Mouse (Mus musculus) heart, postnatal 10 days (tissue): ENCODE results near the gene Rims4. TPM values are rescaled to one million over a fixed set of nuclear protein-coding genes. Genes with fewer than 3 reads are reported as not detected.

ENCODE experiments used
- DNase-seq, 2 experiments: peaks; one replicate each; pipeline ENCODE4 v3.0.0; 2021
- intact Hi-C: fragments of 180-260 bp; cut with DNase I; formaldehyde crosslinking; loops from one replicate; pipeline ENCODE4 v1.15.1; 2025
- total RNA-seq, 2 experiments: library from RNA; stranded (reverse); gene quantifications; 2 replicates each; pipeline ENCODE4 v1.2.3; 2021

Rims4 gene
- under 1 TPM; 0.17 to 0.27 TPM for total RNA-seq

DNA sequence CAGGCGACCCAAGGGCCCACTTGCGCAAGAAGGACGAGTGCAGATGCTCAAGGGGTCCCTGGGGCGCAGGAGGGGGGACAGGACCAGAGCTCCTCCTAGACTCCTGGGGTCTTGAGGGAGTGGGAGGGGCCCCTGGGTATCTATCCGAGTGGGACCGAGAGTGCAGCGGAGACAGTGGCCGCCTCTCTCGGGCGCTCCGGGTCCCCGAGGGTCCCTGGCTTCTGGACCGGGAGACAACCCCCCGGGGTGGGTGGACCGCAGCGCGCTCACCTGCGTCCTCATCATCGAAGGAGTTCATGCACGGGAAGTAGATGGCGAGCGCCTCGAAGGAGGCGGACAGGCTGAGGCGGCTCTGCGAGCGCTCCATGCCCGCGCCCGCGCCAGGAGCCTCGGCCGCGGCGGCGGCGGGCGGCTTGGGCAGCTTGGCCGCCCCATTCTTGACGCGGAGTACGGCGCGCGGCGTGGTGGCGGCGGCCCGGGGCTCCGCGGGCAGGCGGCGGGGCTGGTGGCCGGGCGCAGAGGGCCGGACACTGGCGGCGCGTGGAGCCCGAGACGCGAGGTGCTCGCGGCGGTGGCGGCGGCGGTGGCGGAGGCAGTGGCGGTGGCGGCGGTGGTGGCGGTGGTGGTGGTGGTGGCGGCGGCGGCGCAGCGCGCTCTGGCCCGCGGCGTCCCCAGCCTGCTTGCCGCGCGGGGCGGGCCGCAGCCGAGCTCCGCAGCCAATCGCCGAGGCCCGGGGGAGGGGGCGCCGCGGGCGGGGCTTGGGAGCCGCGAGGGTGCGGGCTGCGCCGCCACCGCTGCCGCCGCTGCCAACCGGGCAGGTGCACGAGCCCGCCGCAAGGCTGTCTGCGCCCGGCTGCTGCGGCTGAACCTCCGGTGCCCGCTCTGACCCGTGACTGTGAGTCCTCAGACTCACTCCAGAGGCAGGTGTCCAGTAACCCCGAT lies at the start of gene Rims4:
Gene Rims4 (minus strand): TSS at position 367 of the 942 bp plus-strand sequence.
- intact Hi-C loops = no loop called here
- DNase-seq = peak; percentile 25 to 43

DNA sequence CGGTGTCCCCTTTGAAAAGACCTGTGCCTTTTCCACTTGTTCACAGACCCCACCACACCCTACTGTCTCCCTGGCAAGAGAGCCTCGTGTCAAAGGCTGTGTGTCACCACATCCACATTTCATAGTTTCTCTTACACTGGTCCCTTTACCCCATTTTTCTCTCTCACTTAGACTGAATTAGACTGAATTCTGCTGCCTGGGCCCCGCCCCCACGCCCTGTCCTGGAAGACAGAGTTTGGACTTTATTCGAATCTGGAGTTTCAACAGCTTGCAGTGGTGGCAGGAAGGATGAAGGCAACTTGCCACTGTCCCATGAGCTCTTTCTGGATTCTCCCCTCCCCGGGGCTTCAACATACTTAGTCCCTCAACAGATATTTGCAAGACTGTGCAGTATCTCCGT lies 47.2 kb upstream of the Rims4 start:
- intact Hi-C loops = no loop called here
- DNase-seq = no peak

GRCm38 (mm10) chr2:163964606-163965560 lies 46.4 kb upstream of the Rims4 start:
- intact Hi-C loops = no loop called here
- no peak for DNase-seq

DNA sequence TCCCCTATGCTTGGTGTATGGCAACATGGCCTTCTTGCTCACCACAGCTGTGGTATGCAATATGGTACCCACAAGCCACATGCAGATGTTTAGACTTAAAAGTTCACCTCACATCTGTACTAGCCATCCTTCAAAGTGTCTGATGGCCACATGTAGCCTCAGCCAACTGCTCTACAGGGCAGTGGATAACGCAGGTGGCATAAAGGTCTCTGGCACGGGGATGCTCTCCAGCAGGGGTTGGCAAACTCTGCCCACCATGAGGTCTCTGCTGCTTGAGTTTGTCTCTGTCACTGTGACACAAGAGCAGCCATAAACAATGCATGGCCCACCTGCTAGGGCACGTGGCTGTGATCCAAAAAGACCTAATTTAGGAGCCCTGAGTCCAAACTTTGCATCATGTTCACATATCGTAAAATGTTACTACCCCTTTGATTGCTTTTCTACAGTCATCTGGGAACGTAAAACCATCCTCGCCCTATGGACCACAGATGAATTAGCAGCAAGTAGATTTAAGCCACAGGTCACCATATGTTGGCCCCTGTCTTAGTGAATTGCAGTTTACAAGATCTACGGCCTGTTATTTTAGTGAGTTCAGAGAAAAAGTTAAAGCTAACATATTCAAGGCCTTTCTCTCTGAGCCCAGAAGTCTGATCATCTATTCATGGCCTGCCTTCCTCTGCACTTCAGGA lies 35.3 kb upstream of the Rims4 start:
- intact Hi-C loops = loop anchor here (10.0 kb wide), 1 partner anchor 169 kb away; no protein-coding TSS in a partner anchor

DNA sequence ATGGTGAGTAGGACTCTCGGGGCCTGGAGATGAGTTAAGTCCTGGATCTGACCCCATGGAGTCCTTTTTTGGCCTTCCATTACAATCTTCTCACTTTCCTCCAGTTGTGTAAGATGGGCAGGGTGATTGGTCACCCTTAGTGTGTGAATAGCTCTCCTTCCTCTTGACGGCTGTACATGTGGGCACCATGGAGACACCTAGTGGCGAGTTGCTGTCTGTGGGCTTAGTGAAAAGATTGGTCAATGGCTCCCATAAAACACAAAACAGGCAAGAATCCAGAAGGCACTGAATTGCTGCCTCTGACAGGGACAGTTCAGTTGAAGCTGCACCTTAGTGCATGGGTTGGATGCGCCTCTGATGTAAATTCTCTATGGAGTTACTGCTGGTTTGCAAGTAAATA lies 33.3 kb upstream of the Rims4 start:
- intact Hi-C loops = loop anchor here (1.0 to 10.0 kb wide), 2 partner anchors 93 to 167 kb away; no protein-coding TSS in a partner anchor
- peak; percentile 67 to 74 for DNase-seq

More for the DNA sequence above, 35.3 kb upstream of the Rims4 start:
- DNase-seq = no peak

- intact Hi-C loops = no loop called here
- no peak for DNase-seq
These were observed 29.5 kb upstream of the Rims4 start for GRCm38 (mm10) chr2:163947976-163948375.

GRCm38 (mm10) chr2:163946221-163946620 lies 27.7 kb upstream of the Rims4 start:
- intact Hi-C loops = no loop called here
- DNase-seq = peak; percentile 26 to 30

- no peak for DNase-seq
- intact Hi-C loops = no loop called here
These were observed 26.0 kb upstream of the Rims4 start for GRCm38 (mm10) chr2:163944511-163944910.

- intact Hi-C loops = no loop called here
- no peak for DNase-seq
These were observed 24.6 kb upstream of the Rims4 start for GRCm38 (mm10) chr2:163943056-163943455.

- intact Hi-C loops = no loop called here
- DNase-seq = peak; percentile 81 to 82
These were observed 21.0 kb upstream of the Rims4 start for GRCm38 (mm10) chr2:163939522-163939921.

DNA sequence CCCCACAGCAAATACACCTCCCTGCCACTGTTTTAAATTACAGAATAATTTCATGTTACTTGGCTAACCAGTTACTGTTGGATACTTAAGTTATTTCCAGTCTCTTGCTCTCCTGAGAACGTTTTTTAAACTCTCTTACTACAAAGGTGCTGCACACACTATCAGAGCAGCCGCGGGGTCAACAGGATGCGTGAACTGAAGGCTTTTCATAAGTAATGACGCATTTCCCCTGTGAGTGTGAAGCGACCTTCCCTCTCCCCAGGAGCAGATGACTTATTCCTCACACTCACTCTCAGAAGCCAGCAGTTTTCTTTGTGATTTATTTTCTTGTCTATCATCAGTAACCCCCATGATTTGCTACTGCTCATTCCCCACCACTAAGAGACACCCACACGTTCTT lies 13.7 kb upstream of the Rims4 start:
- DNase-seq = no peak
- intact Hi-C loops = no loop called here

GRCm38 (mm10) chr2:163928464-163929200 lies 10.1 kb upstream of the Rims4 start:
- intact Hi-C loops = no loop called here
- DNase-seq = no peak

- DNase-seq = no peak
- intact Hi-C loops = no loop called here
These were observed 6.6 kb upstream of the Rims4 start for GRCm38 (mm10) chr2:163925044-163925443.

DNA sequence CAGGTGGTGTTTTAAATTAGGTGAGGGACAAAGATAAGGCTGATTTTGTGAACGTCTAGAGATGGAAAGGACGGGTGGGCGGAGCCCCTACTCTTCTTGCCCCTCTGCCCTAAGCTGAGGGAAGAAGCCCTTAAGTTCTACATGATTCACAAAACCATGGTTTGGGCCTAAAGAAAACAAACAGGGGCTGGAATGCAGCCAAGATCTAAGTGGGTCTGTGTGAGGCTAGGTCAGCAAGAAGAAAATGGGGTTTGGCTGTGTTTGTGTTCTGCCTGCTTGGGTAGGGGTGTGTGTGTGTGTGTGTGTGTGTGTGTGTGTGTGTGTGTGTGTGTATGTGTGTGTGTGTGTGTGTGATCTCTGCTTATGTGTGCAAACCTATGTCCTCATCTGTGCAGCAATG lies 6.0 kb upstream of the Rims4 start:
- intact Hi-C loops = no loop called here
- no peak for DNase-seq

DNA sequence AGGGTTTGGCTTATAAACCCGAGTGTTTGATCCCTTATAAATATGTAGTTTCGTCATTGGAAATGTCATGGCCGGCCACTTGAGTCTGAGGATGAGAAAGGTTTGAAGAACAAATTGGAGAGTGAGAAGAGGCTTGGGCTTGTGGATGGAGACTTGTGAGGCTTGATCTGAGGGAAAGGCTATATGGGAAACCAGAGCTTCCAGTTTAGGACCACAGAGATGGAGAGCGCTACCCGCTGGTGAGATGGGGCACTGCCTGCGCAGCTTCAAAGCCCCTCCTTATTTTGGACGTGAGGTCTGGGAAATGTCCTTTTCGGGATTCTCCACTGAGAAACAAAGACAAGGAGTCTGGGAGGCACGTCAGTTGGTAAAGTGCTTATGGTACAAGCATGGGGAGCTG lies 4.6 kb upstream of the Rims4 start:
- DNase-seq = no peak
- intact Hi-C loops = no loop called here

GRCm38 (mm10) chr2:163919581-163919980 lies 1.1 kb upstream of the Rims4 start:
- no peak for DNase-seq
- intact Hi-C loops = no loop called here

DNA sequence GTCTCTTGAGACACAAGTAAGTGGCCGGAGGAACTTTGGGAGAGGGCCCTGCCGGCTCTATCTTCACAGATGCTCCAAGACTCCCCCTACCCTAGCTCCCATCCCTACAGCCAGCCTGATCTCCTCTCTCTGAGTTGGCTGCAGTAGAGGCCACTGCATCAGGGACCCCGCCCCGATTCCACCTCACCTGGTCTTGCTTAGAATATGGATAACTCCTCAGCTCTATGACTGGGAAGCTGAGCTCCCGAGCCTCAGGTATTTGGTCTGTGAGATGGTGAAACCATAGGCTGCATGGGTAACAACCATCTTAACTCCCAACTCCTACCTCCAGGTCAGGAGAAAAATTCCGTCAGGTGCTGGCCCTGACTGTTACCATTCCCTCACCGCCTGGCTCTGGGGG lies 1.8 kb downstream of the Rims4 start:
- intact Hi-C loops = no loop called here
- DNase-seq = no peak

DNA sequence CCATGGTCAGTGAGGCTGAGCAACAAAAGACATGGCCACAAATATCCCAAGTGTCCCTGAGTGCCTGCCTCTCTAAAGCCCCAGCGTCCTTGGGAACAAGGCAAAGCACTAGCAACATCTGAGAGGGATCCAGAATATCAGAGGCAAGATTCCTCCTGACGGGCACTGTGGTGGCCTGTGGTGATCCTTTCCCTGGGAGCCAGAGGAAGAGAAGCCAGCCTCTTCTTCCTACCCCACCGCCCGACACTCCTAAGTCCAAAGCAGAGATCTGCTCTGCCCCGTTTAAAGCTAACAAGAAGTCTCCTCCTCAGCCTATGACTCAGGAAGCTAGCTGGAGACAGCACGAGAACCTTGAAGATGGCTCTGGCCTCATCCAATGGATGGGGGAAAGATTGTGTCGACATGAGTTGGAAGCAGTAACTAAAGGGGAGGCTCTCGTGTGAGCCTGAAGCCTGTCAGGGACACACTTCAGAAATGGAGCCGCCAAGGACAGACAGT lies 3.1 kb downstream of the Rims4 start:
- no peak for DNase-seq
- intact Hi-C loops = no loop called here

- intact Hi-C loops = no loop called here
- DNase-seq = no peak
These were observed 4.4 kb downstream of the Rims4 start for GRCm38 (mm10) chr2:163914107-163914506.

DNA sequence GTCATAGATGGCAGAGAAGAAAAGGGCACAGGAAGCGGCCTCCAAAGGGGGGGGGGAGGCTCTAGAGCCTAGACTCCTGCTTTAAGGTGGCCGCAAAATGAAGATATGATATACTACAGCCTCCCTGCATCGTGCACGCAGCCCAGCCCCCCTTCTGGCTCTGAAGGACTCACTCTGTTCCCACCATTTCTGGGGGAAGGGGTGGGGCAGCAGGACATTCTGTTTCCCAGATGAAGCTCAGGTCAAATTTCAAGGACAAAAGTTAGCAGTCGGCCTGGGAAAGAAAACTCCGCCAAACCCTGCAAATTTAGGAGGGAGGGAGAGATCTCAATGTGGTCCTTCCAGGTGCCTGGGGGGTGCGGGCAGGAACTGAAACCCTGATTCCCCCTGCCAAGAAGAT lies 4.8 kb downstream of the Rims4 start:
- intact Hi-C loops = no loop called here
- DNase-seq = no peak
